Mouse (Mus musculus): ENCODE measurements around the gene Svs1. TPM values are rescaled to one million over a fixed set of nuclear protein-coding genes. Genes with fewer than 3 reads are reported as not detected.
"Not testable (repeated sequence)": the region's sequence is repeated elsewhere in the genome, so short reads cannot be mapped to it uniquely, and the experiment has no call there.

Svs1 gene
- 7.6 TPM in 1 of 2 replicates, not detected in the other for polyA plus RNA-seq (2012; rRNA removed)

- no peak for DNase-seq (ENCODE audit: low read depth)
These were observed at the start of gene Svs1 for GRCm38 (mm10) chr6:48986444-48986990. Gene Svs1, plus strand, starts transcription at chr6:48986861.

DNA sequence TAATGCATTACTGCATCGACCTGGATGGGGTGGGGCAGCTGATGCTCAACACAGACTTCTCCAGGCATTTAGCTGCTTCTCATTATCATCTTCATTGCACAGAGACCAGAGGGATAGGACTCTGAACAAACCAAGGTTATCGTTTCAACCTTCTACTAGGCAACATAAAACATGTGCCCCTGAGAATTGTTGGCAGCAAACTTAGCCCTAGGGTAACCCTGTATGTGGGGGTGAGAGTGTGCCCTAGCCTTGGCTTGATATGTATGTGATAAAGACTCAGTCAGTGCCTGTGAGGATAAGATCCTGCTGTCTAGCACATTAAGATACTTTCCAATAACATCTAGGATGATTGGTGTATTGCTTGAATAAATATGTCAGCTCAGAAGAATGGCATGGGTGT is 37.1 kb upstream of the Svs1 start:
- no peak for DNase-seq (ENCODE audit: low read depth)

DNA sequence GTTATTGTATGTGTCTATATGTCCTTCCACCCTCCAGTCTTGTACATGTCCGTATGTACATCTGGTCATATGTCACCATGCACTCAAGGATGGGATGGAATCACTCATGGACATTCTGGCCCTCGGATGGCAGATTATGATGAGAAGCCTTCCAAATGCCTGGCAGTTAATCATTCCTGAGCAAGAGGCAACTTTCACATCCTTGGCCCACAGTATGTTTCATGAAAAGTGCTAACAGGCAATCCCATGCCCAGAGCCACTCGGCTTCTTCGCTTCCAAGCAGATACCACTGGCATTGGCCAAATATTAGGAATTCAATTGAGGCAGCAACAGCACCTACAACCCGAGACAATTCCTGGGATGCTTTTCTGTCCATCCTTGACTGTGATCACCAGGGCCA is 36.0 kb upstream of the Svs1 start:
- no peak for DNase-seq (ENCODE audit: low read depth)

DNA sequence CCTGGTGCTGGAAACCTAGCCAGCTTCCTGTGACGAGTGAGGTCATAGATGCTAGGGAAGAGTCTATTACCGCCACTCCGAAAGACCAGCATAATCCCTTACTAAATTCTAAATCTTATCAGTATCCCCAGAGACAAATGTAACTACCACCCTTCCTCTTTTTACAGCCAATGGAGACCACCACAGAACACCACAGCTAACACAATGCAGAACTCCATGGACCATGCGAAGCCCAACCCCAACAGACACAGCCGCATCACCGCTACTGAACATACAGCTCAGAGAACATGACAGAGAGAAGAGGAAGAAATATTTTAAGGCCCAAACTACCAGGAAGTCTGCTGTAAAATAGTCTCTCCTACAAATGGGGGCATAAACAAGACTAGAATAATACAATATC is 35.0 kb upstream of the Svs1 start:
- no peak for DNase-seq (ENCODE audit: low read depth)

DNA sequence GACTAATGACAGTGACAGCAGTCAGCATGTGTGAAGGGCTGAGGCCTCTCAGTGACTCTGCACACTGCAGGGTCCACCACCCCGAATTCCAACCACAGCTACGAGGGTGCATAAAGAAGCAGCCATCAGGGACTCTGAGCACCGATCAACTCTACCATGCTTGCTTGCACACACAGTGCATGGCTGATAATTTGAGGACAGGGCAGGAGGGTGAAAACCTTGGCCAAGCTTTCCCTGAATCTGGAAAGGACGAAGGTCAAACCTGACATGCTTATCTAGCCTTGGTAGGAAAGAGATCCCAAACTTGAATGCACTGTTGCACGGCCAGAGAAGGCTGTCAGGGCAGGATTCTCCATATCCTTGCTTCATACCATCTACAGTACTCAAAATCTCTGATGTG is 33.4 kb upstream of the Svs1 start:
- no peak for DNase-seq (ENCODE audit: low read depth)

DNA sequence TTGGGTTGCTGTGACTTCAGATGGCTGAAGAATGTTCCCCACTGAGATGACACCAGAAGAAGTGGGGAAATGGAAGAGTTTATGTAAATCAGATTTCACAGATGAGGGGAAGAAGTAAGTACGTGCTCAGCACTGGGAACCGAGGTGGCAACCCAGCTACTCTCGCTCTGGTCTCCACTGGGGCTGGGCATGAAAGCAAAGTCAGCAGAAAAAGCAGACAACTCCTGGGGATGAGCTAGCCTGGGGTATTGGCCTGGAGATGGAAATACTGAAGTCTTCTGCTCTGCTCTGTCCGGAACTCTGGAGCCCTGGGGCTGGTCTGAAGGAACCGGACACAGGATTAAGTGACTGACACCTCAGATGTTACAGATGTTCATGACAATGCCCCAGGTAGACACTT is 32.5 kb upstream of the Svs1 start:
- no peak for DNase-seq (ENCODE audit: low read depth)

GRCm38 (mm10) chr6:48954946-48955345 is 31.7 kb upstream of the Svs1 start:
- DNase-seq (ENCODE audit: low read depth) = no peak

GRCm38 (mm10) chr6:48956785-48957184 is 29.9 kb upstream of the Svs1 start:
- no peak for DNase-seq (ENCODE audit: low read depth)

DNA sequence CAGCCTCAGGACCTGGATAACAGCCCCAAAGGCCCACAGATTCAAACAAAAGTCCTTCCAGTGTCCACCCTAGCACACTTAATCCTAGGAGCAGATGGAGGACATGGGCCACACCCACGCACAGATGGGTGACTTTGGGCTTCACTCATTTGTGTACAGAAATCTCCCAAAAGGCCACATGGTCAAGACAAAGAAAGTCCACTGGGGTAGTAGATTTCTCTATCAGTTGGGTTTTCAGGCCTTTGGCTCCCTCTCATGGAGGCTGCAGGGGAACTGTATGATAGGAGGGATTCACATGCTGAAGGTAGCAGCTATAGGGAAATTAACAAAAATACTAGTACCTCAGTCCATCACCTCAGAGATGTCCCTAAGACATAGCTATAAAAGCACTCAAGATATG is 28.6 kb upstream of the Svs1 start:
- no peak for DNase-seq (ENCODE audit: low read depth)

- DNase-seq (ENCODE audit: low read depth) = not testable (repeated sequence)
These were observed 27.5 kb upstream of the Svs1 start for GRCm38 (mm10) chr6:48959151-48959550.

DNA sequence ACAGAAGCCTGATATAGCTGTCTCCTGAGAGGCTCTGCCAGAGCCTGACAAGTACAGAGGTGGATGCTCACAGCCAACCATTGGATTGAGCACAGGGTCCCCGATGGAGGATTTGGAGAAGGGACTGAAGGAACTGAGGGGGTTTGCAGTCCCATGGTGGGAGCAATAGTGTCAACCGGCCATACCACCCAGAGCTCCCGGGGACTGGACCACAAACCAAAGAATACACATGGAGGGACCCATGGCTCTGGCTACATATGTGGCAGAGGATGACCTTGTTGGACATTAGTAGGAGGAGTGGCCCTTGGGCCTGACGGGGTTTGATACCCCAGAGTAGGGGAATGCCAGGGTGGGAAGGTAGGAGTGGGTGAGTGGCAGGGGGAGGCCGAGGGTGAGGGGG is 20.0 kb upstream of the Svs1 start:
- not testable (repeated sequence) for DNase-seq (ENCODE audit: low read depth)

GRCm38 (mm10) chr6:48967868-48968267 is 18.8 kb upstream of the Svs1 start:
- no peak for DNase-seq (ENCODE audit: low read depth)

- no peak for DNase-seq (ENCODE audit: low read depth)
These were observed 12.0 kb upstream of the Svs1 start, which contains the start of gene Doxl2 for GRCm38 (mm10) chr6:48974663-48975062. Gene Doxl2, plus strand, starts transcription at chr6:48974963.

DNA sequence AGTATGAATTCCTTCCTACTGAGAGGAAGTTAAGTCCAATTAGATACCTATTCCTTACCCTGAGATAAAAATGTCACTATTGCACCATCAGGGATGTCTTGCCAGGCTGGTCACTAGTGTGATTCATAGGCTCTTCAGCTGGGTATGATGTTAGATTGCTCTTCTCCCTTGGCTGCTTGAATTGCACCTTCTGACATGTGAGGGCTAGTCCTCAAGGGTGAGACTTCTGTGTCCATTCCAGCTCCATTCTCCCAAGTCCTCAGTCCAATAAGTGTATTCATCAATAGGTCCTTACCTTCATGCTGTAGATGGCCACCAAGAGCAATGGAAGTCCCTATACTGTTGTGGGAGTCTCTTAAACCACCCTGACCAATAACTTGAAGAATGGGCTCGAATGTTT is 7.0 kb upstream of the Svs1 start:
- no peak for DNase-seq (ENCODE audit: low read depth)

GRCm38 (mm10) chr6:48982305-48982704 is 4.4 kb upstream of the Svs1 start:
- no peak for DNase-seq (ENCODE audit: low read depth)

DNA sequence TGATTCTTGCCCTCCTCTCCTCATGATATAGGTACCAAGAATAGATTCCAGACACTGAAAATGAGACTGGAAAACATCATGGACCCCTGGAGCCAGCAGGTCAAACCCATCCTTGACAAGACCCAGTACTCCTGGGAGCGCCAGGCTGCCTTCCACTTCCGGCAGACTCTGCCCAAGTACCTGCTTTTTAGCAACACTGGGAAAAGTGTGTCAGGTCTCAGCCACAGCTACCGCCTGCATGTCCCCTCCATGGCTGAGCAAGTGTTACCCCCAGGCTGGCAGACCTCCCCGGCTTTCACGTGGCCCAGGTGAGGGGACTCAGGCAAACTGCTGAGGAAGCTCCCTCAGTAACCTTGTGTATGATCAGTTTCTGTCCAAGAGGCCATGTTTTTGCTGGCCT is 3.3 kb downstream of the Svs1 start:
- DNase-seq (ENCODE audit: low read depth) = no peak

DNA sequence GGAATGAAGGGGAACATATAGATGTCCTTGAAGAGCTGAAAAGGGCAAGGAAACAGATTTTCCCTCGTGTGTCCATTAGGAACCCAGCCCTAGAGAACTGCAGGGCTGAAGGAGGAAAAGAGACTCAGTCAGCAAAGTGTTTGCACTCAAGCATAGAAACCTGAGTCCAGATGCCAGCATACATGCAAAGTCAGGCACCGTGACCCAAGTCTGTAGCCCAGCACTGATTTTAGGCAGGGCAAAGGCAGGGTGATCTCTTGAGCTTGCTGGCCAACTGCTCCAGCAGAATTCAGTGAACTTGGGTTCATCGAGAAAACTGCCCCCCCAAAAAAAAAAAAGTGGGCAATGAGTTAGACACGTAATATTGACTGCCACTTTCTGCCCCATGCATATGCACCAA is 5.3 kb downstream of the Svs1 start:
- DNase-seq (ENCODE audit: low read depth) = no peak

- no peak for DNase-seq (ENCODE audit: low read depth)
These were observed 11.5 kb downstream of the Svs1 start for GRCm38 (mm10) chr6:48998186-48998585.

DNA sequence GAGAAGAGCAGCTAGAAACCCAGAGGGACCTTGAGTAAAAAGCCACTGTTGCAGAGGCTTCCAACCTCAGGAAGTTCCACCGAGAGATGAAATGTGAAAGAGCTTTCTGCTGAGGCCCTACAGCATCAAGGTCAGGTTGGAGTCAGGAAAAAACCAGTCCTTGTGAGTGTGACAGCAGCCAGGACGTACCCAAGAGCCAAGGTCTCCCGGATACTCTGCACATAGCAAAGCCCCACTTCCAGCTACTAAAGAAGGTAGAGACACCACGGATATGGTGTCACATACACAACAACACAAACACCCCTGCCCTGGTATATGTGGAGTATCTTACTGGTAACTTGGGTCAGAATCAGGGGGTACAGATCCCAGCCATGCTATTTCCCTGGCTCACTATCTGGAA is 12.1 kb downstream of the Svs1 start:
- no peak for DNase-seq (ENCODE audit: low read depth)

- DNase-seq (ENCODE audit: low read depth) = no peak
These were observed 16.7 kb downstream of the Svs1 start for GRCm38 (mm10) chr6:49003381-49003780.

DNA sequence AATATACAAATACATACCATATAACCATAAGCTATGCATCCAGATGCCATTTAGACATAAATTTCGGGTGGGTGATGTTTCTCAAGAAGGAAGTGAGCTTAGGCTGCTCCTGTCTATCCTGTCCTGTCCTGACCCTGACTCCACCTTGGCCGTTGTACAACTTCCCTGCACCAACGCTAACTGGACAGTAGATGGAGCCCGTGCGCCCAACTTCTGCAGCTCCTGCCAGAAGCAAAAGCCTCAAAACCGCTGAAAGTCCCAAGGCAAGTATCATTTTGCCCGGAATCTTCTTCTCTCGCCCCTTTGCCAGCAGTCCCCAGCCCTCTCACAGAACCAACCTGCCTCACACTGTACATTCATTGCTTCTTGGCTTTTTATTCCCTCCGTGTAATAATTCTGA is 21.3 kb downstream of the Svs1 start:
- no peak for DNase-seq (ENCODE audit: low read depth)

GRCm38 (mm10) chr6:49008420-49009160 is 21.9 kb downstream of the Svs1 start:
- DNase-seq (ENCODE audit: low read depth) = no peak

DNA sequence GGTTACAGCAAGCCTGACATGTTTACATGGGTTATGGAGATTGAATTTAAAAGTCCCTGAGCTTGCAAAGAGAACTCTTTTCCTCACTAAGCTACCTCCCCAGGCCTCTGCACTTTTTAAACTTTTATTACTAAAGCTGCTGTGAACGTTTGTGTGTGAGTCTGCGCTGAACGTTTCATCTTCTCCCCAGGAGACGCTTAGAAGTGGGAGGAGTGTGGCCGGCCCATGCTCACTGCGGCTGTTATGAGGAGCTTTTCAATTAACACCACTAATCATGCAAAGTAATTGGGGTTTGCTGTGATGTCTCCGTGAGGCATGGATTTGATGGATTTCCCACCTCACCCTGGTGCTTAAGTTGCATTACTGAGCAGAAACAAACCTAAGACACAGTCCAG is 22.5 kb downstream of the Svs1 start:
- DNase-seq (ENCODE audit: low read depth) = no peak

DNA sequence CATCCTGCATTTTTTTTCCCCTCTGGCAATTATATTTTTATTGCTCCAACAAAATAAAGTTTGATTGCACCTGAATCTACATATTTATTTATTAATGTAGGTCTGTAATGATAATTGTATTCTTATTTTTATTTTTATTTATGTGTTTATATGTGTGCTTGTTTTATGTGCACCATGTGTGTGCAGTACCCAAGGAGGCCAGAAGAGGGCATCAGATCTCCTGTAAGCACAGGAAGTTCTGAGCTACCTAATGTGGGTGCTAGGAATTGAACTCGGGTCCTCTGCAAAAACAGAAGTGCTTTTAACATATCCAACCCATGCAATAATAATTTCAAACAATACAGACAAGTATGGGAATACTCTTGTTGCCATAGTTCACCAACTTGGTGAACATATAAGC is 23.0 kb downstream of the Svs1 start:
- no peak for DNase-seq (ENCODE audit: low read depth)
